Mouse (Mus musculus) liver, adult 2 months (tissue): ENCODE data around the gene Bco1.

ENCODE experiments used
- CTCF ChIP-seq: fragments of 200-500 bp; IDR thresholded peaks from 2 replicates; pipeline ENCODE4 v1.5.1; 2011; ENCODE audit warnings: low read depth, low read length, control low read depth
- POLR2A ChIP-seq: fragments of 200-500 bp; IDR thresholded peaks from 2 replicates; pipeline ENCODE4 v1.6.1; 2011; ENCODE audit warnings: low read length, control low read depth; ENCODE audit not compliant: insufficient read depth; ENCODE audit errors: extremely low read depth

GRCm38 (mm10) chr8:117089802-117090201, 5.9 kb upstream of the Bco1 start:
- TF ChIP-seq CTCF (no peak), POLR2A (no peak)
